Mouse (Mus musculus): Measurements from ENCODE around the gene Rnf113a2.
A peak's percentile ranks its signal among the peaks of the same experiment; 100 is the strongest.

The Rnf113a2 gene

DNA sequence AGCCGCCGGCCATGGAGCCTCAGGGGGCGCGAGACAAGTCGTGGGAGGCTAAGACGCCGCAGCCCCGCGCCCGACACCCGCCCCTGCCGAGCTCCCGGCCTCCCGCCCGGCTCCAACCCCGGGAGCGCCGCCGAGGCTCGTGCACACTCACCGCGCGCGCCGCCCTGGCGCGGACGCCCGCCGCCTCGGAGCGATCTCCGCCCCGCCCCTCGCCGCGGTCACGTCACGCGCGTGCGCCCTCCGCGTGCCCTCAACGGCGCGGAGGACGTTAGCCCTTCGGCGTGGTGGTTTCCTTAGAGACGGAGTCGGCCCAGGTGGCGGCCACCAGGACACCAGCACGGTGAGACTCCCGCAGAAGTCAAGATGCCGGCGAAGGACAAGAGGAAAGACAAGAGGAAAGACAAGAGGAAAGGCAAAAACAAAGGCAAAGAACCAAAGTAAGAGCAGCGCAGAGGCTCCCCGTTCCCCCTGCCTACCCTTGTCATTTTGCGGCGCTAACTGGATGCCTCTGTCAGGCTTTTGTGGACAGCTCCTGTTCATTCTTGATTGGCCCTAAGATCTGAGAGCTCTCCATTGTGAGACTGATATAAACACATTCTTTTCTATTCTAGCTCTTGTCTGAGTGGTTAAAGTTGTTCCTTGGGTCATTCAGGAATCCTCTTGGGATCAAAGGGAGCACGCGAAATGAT lies 8.0 kb upstream of the Rnf113a2 start, which contains the start of the genes Entpd5 and Bbof1:
Gene Entpd5, minus strand, starts transcription at position 211 of the 689 bp plus-strand sequence.
Gene Bbof1, plus strand, starts transcription at position 253 of the 689 bp plus-strand sequence.
- DNase-seq = peak; percentile 94

DNA sequence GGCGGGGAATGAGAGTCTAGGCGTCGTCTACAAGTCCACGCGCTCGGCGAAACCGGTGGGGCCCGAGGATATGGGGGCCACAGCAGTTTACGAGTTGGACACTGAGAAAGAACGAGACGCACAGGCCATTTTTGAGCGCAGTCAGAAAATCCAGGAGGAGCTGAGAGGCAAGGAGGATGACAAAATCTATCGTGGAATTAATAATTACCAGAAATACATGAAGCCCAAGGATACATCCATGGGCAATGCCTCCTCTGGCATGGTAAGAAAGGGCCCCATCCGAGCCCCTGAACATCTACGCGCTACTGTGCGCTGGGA lies 568 bp downstream of the Rnf113a2 start:
- no peak for DNase-seq

DNA sequence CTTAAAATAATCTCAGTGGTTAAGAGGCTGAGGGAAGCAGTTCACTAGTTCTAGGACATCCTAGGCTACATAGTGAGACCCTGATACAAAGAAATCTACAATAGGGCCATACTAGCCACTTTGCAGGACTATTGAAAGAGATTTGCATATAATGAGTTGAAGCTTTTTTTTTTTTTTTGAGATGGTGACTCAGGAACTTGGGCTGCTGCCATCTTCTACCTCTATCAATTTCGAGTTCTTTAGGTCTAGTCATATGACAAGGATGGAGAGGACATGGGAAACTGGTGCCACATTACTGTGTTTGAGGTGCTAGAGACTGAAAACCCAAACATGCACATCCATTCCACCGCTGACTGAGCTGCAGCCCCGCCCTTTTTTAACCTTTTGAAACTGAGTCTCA lies 7.0 kb downstream of the Rnf113a2 start:
- no peak for DNase-seq

DNA sequence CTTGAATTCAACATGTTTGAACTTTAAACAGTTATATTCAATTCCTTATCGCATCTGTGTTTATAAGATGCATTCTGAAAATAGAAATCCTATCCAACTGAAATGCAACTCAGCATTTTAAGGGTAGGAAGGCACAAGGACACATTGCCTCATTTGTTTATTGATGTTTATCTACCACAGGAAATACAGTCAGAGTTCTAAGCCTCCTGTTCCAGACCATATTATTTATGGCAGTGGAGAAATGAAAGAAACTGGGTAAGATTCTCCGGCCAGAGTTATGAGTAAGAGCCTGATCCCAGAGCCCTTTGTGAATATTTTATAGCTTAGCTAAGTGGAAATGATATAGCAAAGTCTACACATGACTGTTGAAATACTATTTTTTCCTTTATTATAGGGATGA lies 12.8 kb downstream of the Rnf113a2 start:
- DNase-seq = no peak

DNA sequence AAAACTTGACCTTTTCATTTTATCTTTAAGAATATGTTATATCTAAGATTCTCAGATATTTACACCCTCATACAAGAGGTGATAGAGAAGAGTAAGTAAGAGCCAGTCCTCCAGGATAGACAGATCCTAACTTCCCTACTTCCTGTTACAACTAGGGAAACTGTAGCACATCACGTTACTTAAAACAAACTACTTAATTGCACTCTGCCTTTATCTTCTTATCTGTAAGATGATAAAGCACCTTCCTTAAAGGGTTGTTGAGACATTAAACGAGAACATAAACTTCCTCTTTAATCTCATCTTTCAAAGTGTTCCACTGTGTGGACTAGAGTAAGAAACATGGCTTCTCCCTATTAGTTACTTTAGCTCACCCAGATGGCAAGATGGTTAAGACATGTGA lies 21.7 kb downstream of the Rnf113a2 start:
- no peak for DNase-seq

DNA sequence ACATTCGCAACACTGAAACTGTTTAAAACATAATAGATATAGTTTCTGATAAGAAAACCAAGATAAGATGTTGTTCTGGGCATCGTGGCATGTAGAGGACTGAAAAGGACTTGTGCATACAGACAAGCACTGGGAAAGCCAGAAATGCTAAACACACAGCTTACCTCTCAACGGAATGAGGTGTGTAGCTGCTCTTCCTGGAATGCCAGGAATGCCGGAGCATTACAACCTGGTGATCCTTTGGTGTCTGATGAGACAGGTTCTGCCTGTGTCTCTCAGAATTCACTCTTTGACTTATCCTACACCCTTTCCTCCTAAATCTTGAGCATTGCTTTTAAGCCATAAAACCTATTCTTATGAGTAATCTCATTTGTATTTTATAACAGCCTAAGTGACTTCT lies 25.5 kb downstream of the Rnf113a2 start:
- DNase-seq = no peak

DNA sequence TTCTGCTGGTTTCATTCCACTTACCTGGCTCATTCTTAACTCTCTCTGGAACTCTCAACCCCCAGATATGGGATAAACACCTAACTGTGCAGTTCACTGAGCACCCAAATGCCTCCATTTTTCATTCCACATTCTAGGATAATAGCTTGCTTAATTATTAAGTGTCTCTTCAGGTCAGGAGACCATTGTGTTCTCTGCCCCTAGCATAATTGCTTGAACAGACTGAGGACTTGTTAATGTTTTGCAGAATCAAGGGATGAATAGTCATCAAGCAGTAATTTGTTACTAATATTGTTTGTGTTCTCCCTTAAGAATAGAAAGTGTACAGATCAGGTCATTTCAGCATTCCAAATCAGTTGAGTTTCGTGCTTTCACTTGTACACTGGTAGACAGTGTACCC lies 30.4 kb downstream of the Rnf113a2 start:
- DNase-seq = peak; percentile 28

DNA sequence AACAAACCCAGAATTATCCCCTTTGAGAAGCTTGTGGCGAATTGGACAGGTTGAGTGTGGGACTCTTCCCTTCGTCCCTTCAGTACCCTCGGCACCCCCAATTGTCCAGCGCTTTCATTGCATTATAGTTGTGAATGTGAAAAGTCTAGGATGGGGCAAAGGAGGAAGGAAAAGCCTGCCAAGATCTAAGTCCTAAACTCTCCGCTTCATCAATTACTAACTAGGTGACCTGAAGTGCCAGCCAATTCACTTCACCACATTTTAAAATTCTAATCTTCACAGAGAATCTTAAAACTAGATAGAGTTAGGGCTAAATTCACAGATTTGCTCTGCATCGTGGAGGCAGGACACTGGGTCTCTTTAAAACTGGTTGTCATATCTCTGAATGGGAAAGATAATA lies 31.2 kb downstream of the Rnf113a2 start:
- peak; percentile 26 for DNase-seq

DNA sequence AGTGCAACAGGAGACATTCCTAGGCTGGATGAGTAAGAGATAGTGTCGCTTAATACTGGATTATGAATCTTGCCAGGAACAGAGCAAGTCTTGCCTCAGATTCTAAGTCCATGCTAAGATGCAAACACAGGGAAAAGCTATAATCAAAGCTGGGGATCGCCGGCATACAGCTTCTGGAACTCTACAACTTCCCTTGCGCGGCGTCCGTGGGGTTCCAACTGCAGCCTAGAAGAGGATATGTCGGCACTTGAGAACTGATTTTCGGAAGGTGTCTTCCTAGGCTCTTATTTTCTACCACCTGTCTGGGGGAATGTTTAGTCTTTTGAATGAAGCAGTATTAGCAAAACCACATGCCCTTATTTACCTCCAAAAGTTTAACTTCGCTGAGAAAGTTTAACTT lies 32.9 kb downstream of the Rnf113a2 start:
- DNase-seq = peak; percentile 15

DNA sequence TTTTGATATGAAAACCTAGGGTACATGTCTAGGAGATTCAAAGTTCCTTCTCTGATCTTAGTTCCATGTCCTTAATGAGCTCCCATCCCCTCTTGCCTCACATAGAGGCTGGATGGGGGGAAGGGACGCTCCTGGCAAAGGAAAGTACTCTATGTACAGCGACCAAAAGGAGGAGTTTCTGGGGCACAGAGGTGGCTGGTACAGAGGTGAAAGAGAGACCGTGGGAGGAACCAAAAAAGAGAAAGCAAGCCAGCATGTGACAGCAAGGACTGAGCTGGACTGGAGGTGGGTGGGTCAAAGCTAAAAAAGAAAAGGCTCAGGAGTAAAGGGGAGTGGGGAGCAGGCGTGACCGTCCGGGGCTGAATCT lies 33.3 kb downstream of the Rnf113a2 start:
- peak; percentile 75 for DNase-seq

DNA sequence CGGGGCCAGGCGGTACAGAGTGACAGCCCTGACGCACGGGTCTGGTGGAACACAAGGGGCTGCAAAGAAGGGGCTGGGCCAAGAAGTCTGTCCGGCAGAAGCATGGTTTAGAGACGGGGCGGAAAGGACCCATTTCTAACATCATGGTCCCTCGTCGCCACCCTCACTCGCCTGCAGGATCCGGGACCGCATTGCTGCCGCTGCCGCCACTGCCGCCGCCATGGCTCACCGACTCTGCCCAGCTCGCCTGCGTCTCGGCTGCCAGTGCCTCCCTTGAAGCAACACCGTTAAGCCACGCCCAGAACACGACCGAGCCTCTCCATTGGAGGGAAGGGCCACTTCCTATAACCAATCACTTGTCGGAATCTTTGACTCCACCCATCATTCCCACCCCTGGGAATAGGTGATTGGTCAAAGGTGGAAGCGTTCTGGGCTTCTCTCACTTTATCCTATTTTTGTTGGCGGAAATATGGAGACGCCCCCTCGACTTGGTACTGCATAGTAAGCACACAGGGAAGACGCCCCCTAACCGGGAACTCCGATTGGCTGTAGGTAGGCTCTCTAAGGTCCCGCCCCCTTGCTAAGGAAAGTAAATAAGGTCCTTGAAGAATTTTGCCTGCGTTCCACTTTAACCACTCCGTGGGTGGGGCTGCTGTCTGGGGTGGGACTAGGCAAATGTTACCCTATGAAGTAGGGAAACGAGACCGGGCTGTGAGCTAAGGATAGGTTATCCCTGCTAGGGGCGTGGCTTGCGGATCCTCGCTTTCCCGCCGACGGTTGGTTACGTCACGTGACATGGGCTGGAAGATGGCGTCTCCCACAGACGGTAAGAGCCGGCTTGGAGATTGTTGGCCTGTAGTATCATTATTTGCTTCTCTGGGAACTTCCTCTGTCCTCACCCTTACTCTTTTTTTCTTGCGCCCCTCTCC lies 34.0 kb downstream of the Rnf113a2 start, which contains the start of the genes Aldh6a1 and Lin52:
Gene Aldh6a1, minus strand, starts transcription at position 287 of the 929 bp plus-strand sequence.
Gene Lin52, plus strand, starts transcription at position 705 of the 929 bp plus-strand sequence.
- peak; percentile 99 for DNase-seq

DNA sequence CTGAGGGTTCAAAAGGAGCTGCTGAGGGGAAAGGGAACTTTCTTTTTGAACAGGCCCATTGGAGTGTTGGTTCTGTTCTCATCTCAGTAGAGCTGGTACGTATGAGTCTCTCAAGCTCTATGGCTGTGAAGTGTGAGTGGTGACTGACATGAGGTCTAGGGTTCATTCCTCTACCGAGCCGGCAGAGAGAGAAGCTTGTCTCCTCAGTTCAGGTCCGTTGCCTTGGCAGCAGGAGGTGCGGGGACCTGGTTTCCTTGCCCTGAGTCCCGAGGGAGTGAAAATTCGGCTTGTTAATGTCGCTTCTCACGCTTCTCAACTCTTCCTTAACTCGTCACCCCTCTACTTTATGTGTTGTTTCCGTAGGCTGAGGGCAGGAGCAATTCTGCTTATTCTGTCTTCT lies 34.8 kb downstream of the Rnf113a2 start:
- no peak for DNase-seq

DNA sequence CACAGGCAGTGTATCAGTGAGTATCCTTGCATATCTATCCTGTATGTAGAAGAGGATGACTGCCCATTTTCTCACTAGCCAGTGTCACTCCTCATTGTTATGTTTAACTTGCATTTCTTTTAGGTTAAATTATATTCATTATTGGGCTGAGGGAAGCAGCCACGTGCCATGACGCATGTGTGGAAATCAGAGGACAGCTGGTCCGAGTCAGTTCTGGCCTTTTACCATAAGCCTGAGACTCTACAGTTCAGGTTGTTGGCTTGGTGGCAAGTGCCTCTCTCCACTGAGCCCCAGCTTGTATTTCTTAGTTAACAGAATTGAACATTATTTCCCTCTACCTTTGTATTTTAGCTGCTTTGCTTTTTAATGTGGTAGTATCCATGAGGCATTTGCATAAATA lies 39.9 kb downstream of the Rnf113a2 start:
- no peak for DNase-seq

DNA sequence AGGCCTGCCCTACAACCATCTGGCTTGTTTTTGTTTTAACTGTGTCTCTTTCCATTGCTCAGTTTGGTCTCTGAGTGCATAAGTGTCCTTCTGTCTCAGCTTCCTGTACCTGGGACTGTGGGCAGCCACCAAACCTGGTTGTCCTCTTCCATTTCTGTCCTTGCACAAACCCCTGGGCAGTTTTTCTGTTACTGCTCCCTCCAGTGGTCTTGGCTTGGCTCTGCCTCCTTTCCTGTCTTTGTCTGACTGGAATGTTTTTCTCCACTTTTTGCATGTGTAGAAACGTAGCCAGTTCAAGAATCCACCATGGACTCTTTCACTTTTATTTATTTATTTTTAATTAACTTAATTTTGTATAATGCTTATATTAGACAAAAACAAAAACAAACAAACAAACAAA lies 42.8 kb downstream of the Rnf113a2 start:
- no peak for DNase-seq

DNA sequence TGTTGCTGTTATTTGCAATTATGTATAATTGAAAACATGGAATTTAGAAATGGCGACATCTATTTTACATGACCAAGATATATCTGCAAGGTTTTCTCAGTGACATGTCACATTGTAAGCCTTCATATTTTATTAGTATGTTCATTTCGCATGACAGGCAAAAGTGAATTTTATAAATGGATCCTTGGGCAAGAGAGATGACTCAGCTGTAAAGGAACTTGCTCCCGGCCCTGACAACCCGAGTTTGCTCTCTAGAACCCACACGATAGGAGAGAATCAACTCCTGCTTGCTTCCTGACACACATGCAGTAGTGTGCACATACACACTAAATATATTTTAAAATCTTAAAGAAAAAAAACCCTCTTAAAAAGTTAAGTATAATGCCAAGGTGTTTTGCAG lies 44.4 kb downstream of the Rnf113a2 start:
- DNase-seq = no peak

DNA sequence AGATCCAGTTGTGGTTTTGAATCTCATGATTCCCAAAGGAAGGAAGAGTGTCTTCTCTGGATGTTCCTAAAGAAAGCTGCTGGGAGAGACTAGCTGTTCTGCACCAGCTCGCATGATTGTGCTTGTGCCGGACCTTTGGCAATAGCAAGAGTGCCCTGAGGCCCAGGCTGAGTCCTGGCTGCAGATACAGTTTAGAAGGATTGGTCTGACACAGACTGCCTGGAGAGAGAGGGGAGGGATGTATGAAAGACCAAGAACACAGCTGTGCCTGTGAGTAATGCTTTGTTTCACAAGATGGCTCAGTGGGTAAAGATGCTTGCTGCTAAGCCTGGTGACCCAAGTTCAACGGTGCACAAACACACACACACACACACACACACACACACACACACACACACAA lies 45.9 kb downstream of the Rnf113a2 start:
- no peak for DNase-seq

Measured in kidney, postnatal 14 days (tissue).